Mouse (Mus musculus): ENCODE results near the gene Csnk2b.

DNA sequence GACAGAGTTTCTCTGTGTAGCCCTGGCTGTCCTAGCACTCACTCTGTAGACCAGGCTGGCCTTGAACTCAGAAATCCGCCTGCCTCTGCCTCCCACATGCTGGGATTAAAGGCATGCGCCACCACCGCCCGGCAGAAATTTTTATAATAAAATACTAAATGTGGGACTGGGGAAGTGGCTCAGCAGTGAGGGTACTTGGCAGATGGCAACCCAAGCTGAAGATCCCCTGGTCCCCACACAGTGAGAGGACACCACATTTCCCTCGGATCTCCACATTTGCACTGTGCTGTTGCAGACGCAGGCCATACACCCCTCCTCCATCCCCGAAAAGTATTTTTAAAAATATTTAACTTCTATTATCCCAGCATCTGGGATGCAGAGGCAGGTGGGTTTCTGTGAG lies 11.7 kb upstream of the Csnk2b start:
- TF ChIP-seq CTCF (IDR thresholded peaks at IDR 0.05) (no peak), EP300 (IDR thresholded peaks at IDR 0.05; ENCODE audit: insufficient read depth, low read depth, low read length) (no peak)
